Mouse (Mus musculus): ENCODE measurements around the gene Gm27021. TPM values are rescaled to one million over a fixed set of nuclear protein-coding genes. Genes with fewer than 3 reads are reported as not detected.

The Gm27021 gene
- polyA plus RNA-seq, 1 experiment: not detected

GRCm38 (mm10) chr8:120614491-120614890, 53.4 kb downstream of the Gm27021 start:
- Histone ChIP-seq H3K27ac (ENCODE audit: insufficient read depth, low read length) (no peak overlapping the region), H3K27me3 (ENCODE audit: control insufficient read depth, insufficient read depth, low read length, poor library complexity, severe bottlenecking) (no peaks in the 10 kb centered on the region), H3K9ac (ENCODE audit: low read depth, poor library complexity, severe bottlenecking) (no peak overlapping the region), H3K4me3 (ENCODE audit: low read depth, low read length) (no peak overlapping the region), H3K9me3 (replicated peaks; ENCODE audit: control insufficient read depth, insufficient read depth, low read length, poor library complexity, severe bottlenecking) (no peaks in the 10 kb centered on the region), H3K36me3 (ENCODE audit: control insufficient read depth, insufficient read depth, low read length, poor library complexity, severe bottlenecking) (no peaks in the 10 kb centered on the region), H3K4me1 (ENCODE audit: control insufficient read depth, insufficient read depth, low read length) (no peaks in the 10 kb centered on the region)
- TF ChIP-seq EP300 (IDR thresholded peaks at IDR 0.05; ENCODE audit: insufficient read depth, low read depth, low read length): no peak
- TF ChIP-seq CTCF (IDR thresholded peaks at IDR 0.05; ENCODE audit: low read depth, low read length): no peak
- no peak for TF ChIP-seq POLR2A (IDR thresholded peaks at IDR 0.05; ENCODE audit: insufficient read depth, low read length)

DNA sequence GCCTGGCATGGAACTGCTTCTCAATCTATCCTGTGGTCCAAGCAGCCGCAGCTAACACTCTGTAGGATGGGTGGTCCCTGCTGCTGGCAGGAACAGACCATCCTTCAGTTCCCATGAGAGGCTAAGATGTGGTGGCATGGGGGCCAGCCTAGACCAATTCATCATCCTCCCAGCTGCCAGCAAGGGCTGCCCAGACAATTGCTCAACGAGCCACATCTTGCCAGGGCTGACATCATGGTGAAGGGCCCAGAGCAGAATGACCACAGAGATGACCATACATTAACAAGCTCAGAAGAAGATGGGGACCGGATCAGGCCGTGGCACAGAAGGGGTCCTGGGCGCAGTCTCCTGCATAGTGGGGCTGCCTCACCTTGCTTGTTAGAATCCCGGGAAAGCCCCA, 57.1 kb downstream of the Gm27021 start:
- Histone ChIP-seq H3K27ac (ENCODE audit: insufficient read depth, low read length) (no peak overlapping the region), H3K9ac (ENCODE audit: low read depth, poor library complexity, severe bottlenecking) (no peak overlapping the region), H3K36me3 (ENCODE audit: control insufficient read depth, insufficient read depth, low read length, poor library complexity, severe bottlenecking) (no peaks in the 10 kb centered on the region), H3K4me3 (ENCODE audit: low read depth, low read length) (no peak overlapping the region), H3K9me3 (replicated peaks; ENCODE audit: control insufficient read depth, insufficient read depth, low read length, poor library complexity, severe bottlenecking) (no peaks in the 10 kb centered on the region), H3K4me1 (ENCODE audit: control insufficient read depth, insufficient read depth, low read length) (no peaks in the 10 kb centered on the region), H3K27me3 (ENCODE audit: control insufficient read depth, insufficient read depth, low read length, poor library complexity, severe bottlenecking) (no peaks in the 10 kb centered on the region)
- TF ChIP-seq EP300 (IDR thresholded peaks at IDR 0.05; ENCODE audit: insufficient read depth, low read depth, low read length) (no peak), CTCF (IDR thresholded peaks at IDR 0.05; ENCODE audit: low read depth, low read length) (no peak), POLR2A (IDR thresholded peaks at IDR 0.05; ENCODE audit: insufficient read depth, low read length) (no peak)

GRCm38 (mm10) chr8:120607885-120608284, 60.0 kb downstream of the Gm27021 start:
- Histone ChIP-seq H3K9me3 (replicated peaks; ENCODE audit: control insufficient read depth, insufficient read depth, low read length, poor library complexity, severe bottlenecking) (no peaks in the 10 kb centered on the region), H3K27me3 (ENCODE audit: control insufficient read depth, insufficient read depth, low read length, poor library complexity, severe bottlenecking) (no peaks in the 10 kb centered on the region), H3K4me3 (ENCODE audit: low read depth, low read length) (no peak overlapping the region), H3K36me3 (ENCODE audit: control insufficient read depth, insufficient read depth, low read length, poor library complexity, severe bottlenecking) (no peaks in the 10 kb centered on the region), H3K27ac (ENCODE audit: insufficient read depth, low read length) (no peak overlapping the region), H3K4me1 (ENCODE audit: control insufficient read depth, insufficient read depth, low read length) (no peaks in the 10 kb centered on the region), H3K9ac (ENCODE audit: low read depth, poor library complexity, severe bottlenecking) (no peak overlapping the region)
- TF ChIP-seq CTCF (IDR thresholded peaks at IDR 0.05; ENCODE audit: low read depth, low read length) (peak; percentile 76), EP300 (IDR thresholded peaks at IDR 0.05; ENCODE audit: insufficient read depth, low read depth, low read length) (no peak)

DNA sequence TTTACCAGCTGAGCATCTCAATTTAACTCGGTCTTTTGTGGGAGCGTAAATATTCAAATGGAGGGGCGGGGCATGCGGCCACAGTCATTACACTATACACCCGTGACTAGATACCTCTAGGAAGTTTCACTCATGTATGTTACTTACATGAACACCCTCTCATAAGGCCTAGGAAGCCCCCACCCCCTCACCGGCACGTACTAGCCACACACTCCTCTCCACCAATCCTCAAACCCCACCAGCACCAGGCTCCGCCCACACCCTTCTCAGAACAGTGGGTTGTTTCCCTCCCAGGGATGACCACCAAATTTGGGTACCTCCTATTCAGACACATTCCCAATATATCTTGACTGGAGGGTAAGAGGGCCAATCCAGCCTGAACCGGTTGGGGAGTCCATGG, 60.4 kb downstream of the Gm27021 start:
- H3K4me1 ChIP-seq (ENCODE audit: control insufficient read depth, insufficient read depth, low read length): no peaks in the 10 kb centered on the region
- H3K9ac ChIP-seq (ENCODE audit: low read depth, poor library complexity, severe bottlenecking): no peak overlapping the region
- no peaks in the 10 kb centered on the region for H3K36me3 ChIP-seq (ENCODE audit: control insufficient read depth, insufficient read depth, low read length, poor library complexity, severe bottlenecking)
- no peaks in the 10 kb centered on the region for H3K27me3 ChIP-seq (ENCODE audit: control insufficient read depth, insufficient read depth, low read length, poor library complexity, severe bottlenecking)
- no peak overlapping the region for H3K4me3 ChIP-seq (ENCODE audit: low read depth, low read length)
- no peaks in the 10 kb centered on the region for H3K9me3 ChIP-seq (replicated peaks; ENCODE audit: control insufficient read depth, insufficient read depth, low read length, poor library complexity, severe bottlenecking)
- H3K27ac ChIP-seq (ENCODE audit: insufficient read depth, low read length): no peak overlapping the region
- no peak for TF ChIP-seq POLR2A (IDR thresholded peaks at IDR 0.05; ENCODE audit: insufficient read depth, low read length)
- no peak for TF ChIP-seq CTCF (IDR thresholded peaks at IDR 0.05; ENCODE audit: low read depth, low read length)
- TF ChIP-seq EP300 (IDR thresholded peaks at IDR 0.05; ENCODE audit: insufficient read depth, low read depth, low read length): no peak

GRCm38 (mm10) chr8:120602672-120603071, 65.2 kb downstream of the Gm27021 start:
- Histone ChIP-seq H3K27me3 (ENCODE audit: control insufficient read depth, insufficient read depth, low read length, poor library complexity, severe bottlenecking) (no peaks in the 10 kb centered on the region), H3K27ac (ENCODE audit: insufficient read depth, low read length) (no peak overlapping the region), H3K4me1 (ENCODE audit: control insufficient read depth, insufficient read depth, low read length) (peaks cover 2% of the 10 kb centered on the region), H3K4me3 (ENCODE audit: low read depth, low read length) (no peak overlapping the region), H3K9me3 (replicated peaks; ENCODE audit: control insufficient read depth, insufficient read depth, low read length, poor library complexity, severe bottlenecking) (no peaks in the 10 kb centered on the region), H3K9ac (ENCODE audit: low read depth, poor library complexity, severe bottlenecking) (no peak overlapping the region), H3K36me3 (ENCODE audit: control insufficient read depth, insufficient read depth, low read length, poor library complexity, severe bottlenecking) (no peaks in the 10 kb centered on the region)
- TF ChIP-seq EP300 (IDR thresholded peaks at IDR 0.05; ENCODE audit: insufficient read depth, low read depth, low read length): no peak
- no peak for TF ChIP-seq POLR2A (IDR thresholded peaks at IDR 0.05; ENCODE audit: insufficient read depth, low read length)
- TF ChIP-seq CTCF (IDR thresholded peaks at IDR 0.05; ENCODE audit: low read depth, low read length): no peak

DNA sequence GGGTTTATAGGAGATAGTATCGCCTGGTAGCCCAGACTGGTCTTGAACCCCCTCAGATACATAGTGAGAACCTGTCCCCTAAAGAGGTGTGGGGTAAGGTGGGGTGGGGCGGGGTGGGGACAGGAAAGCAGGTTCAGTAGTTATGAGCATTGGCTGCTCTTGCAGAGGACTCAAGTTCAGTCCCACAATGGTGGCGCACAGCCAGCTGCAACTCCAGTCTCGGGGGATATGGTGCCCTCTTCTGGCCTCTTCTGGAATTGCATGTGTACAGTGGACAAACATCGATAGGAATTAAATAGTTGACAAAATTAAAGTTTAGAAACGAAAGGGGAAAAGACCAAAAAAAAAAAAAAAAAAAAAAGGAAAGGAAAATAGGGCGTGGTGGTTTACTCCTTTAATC, 68.4 kb downstream of the Gm27021 start:
- Histone ChIP-seq H3K9ac (ENCODE audit: low read depth, poor library complexity, severe bottlenecking) (no peak overlapping the region), H3K36me3 (ENCODE audit: control insufficient read depth, insufficient read depth, low read length, poor library complexity, severe bottlenecking) (no peaks in the 10 kb centered on the region), H3K27ac (ENCODE audit: insufficient read depth, low read length) (no peak overlapping the region), H3K9me3 (replicated peaks; ENCODE audit: control insufficient read depth, insufficient read depth, low read length, poor library complexity, severe bottlenecking) (no peaks in the 10 kb centered on the region; the same call in 1 of the 2 replicates), H3K4me3 (ENCODE audit: low read depth, low read length) (no peak overlapping the region), H3K27me3 (ENCODE audit: control insufficient read depth, insufficient read depth, low read length, poor library complexity, severe bottlenecking) (no peaks in the 10 kb centered on the region), H3K4me1 (ENCODE audit: control insufficient read depth, insufficient read depth, low read length) (peaks cover 2% of the 10 kb centered on the region)
- TF ChIP-seq EP300 (IDR thresholded peaks at IDR 0.05; ENCODE audit: insufficient read depth, low read depth, low read length) (no peak), POLR2A (IDR thresholded peaks at IDR 0.05; ENCODE audit: insufficient read depth, low read length) (no peak), CTCF (IDR thresholded peaks at IDR 0.05; ENCODE audit: low read depth, low read length) (peak; percentile 90)
